Mouse (Mus musculus): ENCODE data around the gene Vmn2r106. TPM values are rescaled to one million over a fixed set of nuclear protein-coding genes. Genes with fewer than 3 reads are reported as not detected.

Vmn2r106 gene
- total RNA-seq (2012; rRNA removed) (not detected in 2 replicates), total RNA-seq (2014; rRNA removed) (not detected in 2 replicates), polyA plus RNA-seq (2012; ENCODE audit: insufficient read length, low read depth) (not detected in 2 replicates)

- TF ChIP-seq PAX5 (IDR thresholded peaks at IDR 0.05; ENCODE audit: low read length): no peak
- no peak for TF ChIP-seq USF2 (conservative IDR thresholded peaks at IDR 0.05; ENCODE audit: low read depth, low read length)
- TF ChIP-seq SMC3 (IDR thresholded peaks at IDR 0.05; ENCODE audit: low read depth, low read length): no peak
- TF ChIP-seq ZMIZ1 (IDR thresholded peaks at IDR 0.05; ENCODE audit: low read depth, low read length): no peak
- TF ChIP-seq KAT2A (IDR thresholded peaks at IDR 0.05; ENCODE audit: insufficient replicate concordance, low read length): no peak
- no peak for TF ChIP-seq NELFE (IDR thresholded peaks at IDR 0.05; ENCODE audit: low read depth, low read length)
- TF ChIP-seq UBTF (IDR thresholded peaks at IDR 0.05; ENCODE audit: low read depth, low read length): no peak
- no peak for TF ChIP-seq ETS1 (conservative IDR thresholded peaks at IDR 0.05; ENCODE audit: low read depth, low read length)
- no peak for TF ChIP-seq MAFK (IDR thresholded peaks at IDR 0.05; ENCODE audit: insufficient replicate concordance, low read length)
Observed at GRCm38 (mm10) chr17:20285453-20285852, at the start of gene Vmn2r106. TSS of gene Vmn2r106 (minus strand) at chr17:20285553.

GRCm38 (mm10) chr17:20305790-20306189 lies 20.4 kb upstream of the Vmn2r106 start:
- dilution Hi-C loops (cut with MboI; ENCODE audit: extremely low pct_ligation_motif_present, extremely low pct_unique_long_range_greater_than_20kb, low sequenced_read_pairs) (no loop called here), in situ Hi-C loops (cut with MboI; ENCODE audit: low pct_ligation_motif_present, low pct_unique_long_range_greater_than_20kb, low sequenced_read_pairs) (no loop called here)
- Histone ChIP-seq H3K79me2 (replicated peaks; ENCODE audit: control insufficient read depth, extremely low read depth, insufficient read depth, poor library complexity, severe bottlenecking) (no peaks in the 10 kb centered on the region), H3K4me2 (ENCODE audit: insufficient read depth, low read depth, poor library complexity, severe bottlenecking) (no peak overlapping the region), H3K4me3 (replicated peaks in 1 of 3; ENCODE audit: low read depth in 2 of 3, low read length in 2 of 3, poor library complexity in 1 of 3) (no peak overlapping the region), H3K36me3 (replicated peaks in 1 of 2; ENCODE audit: control insufficient read depth in 1 of 2, insufficient read depth in 1 of 2, low read length in 1 of 2) (no peaks in the 10 kb centered on the region), H3K4me1 (ENCODE audit: control insufficient read depth in 1 of 2, insufficient read depth in 2 of 2) (no peaks in the 10 kb centered on the region), H3K9ac (ENCODE audit: insufficient read depth, low read depth) (no peak overlapping the region), H3K9me3 (replicated peaks; ENCODE audit: low read length) (no peaks in the 10 kb centered on the region), H3K27ac (ENCODE audit: insufficient read depth, low read depth) (no peak overlapping the region), H3K27me3 (replicated peaks) (no peaks in the 10 kb centered on the region)
- TF ChIP-seq MAZ (IDR thresholded peaks at IDR 0.05; ENCODE audit: low read depth, low read length) (no peak), UBTF (IDR thresholded peaks at IDR 0.05; ENCODE audit: low read depth, low read length) (no peak), SIN3A (IDR thresholded peaks at IDR 0.05; ENCODE audit: low read length) (no peak), TBP (conservative IDR thresholded peaks at IDR 0.05; ENCODE audit: low read depth, low read length) (no peak), MYC (IDR thresholded peaks at IDR 0.05; ENCODE audit: low read depth, low read length) (no peak), ZMIZ1 (IDR thresholded peaks at IDR 0.05; ENCODE audit: low read depth, low read length) (no peak), USF1 (IDR thresholded peaks at IDR 0.05; ENCODE audit: low read depth, low read length) (no peak), TCF12 (IDR thresholded peaks at IDR 0.05; ENCODE audit: low read depth, low read length) (no peak)
- DNase-seq (ENCODE audit: extremely low read depth): no peak

More at GRCm38 (mm10) chr17:20285453-20285852, at the start of gene Vmn2r106:
- in situ Hi-C loops (cut with MboI; ENCODE audit: low pct_ligation_motif_present, low pct_unique_long_range_greater_than_20kb, low sequenced_read_pairs): no loop called here
- H3K4me2 ChIP-seq (ENCODE audit: insufficient read depth, low read depth, poor library complexity, severe bottlenecking): no peak within 1 kb of the TSS
- no peaks in the 10 kb centered on the region for H3K79me2 ChIP-seq (replicated peaks; ENCODE audit: control insufficient read depth, extremely low read depth, insufficient read depth, poor library complexity, severe bottlenecking)
- H3K27me3 ChIP-seq (replicated peaks): no peaks in the 10 kb centered on the region
- H3K27ac ChIP-seq (ENCODE audit: insufficient read depth, low read depth): no peak within 1 kb of the TSS
- H3K4me3 ChIP-seq (replicated peaks in 1 of 3; ENCODE audit: low read depth in 2 of 3, low read length in 2 of 3, poor library complexity in 1 of 3): no peak within 1 kb of the TSS
- H3K4me1 ChIP-seq (ENCODE audit: control insufficient read depth in 1 of 2, insufficient read depth in 2 of 2): no peaks in the 10 kb centered on the region
- H3K9me3 ChIP-seq (replicated peaks; ENCODE audit: low read length): no peaks in the 10 kb centered on the region
- DNase-seq (ENCODE audit: extremely low read depth): no peak
- dilution Hi-C loops (cut with MboI; ENCODE audit: extremely low pct_ligation_motif_present, extremely low pct_unique_long_range_greater_than_20kb, low sequenced_read_pairs): no loop called here
- H3K9ac ChIP-seq (ENCODE audit: insufficient read depth, low read depth): no peak within 1 kb of the TSS
- no peaks in the 10 kb centered on the region for H3K36me3 ChIP-seq (replicated peaks in 1 of 2; ENCODE audit: control insufficient read depth in 1 of 2, insufficient read depth in 1 of 2, low read length in 1 of 2)

Data from CH12.LX (cell line).